Mouse (Mus musculus) embryonic fibroblast, embryonic 13.5 days (primary cell): ENCODE data around the gene Rad51b.

Source experiments
- CTCF ChIP-seq: IDR thresholded peaks from 2 replicates; pipeline ENCODE4 v1.5.1; 2011; ENCODE audit warnings: mild to moderate bottlenecking, control low read depth, low read length, moderate library complexity, borderline replicate concordance; ENCODE audit not compliant: insufficient read depth
- POLR2A ChIP-seq: IDR thresholded peaks from 2 replicates; pipeline ENCODE4 v1.6.1; 2011; ENCODE audit warnings: low read depth, mild to moderate bottlenecking, control low read depth, low read length, moderate library complexity

- TF ChIP-seq CTCF: no peak
- no peak for TF ChIP-seq POLR2A
These were observed 254.2 kb downstream of the Rad51b start for GRCm38 (mm10) chr12:79551274-79551673.
